Mouse (Mus musculus) hindlimb bud, embryonic 11.5 days (tissue): Measurements from ENCODE around the gene Olfr373.
"Not testable (repeated sequence)": the region's sequence is repeated elsewhere in the genome, so short reads cannot be mapped to it uniquely, and the experiment has no call there.

Experiments used
- DNase-seq: peaks from one replicate; pipeline ENCODE4 v3.0.0-alpha.2; 2012; ENCODE audit warnings: low read depth, low spot score; ENCODE audit errors: extremely low spot score

Gene Olfr373

DNA sequence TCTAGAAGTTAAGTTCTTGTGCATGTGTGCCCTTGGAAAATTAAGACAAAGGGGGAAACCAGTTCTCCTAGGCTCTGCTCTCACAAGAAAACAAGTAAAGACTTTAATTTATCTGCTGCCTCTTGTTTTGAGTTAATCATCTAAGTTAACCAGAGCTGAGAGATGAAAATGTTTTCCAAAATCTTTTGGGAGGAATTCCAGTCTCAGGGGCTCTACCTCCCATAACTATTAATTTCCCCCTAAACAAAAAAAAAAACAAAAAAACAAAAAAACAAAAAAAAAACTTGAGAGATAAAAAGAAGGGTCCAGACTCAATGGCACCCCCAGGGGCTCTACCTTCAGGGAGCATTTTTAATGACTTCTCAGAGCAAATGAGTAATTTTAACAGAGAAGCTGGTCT lies at the start of gene Olfr373:
Gene Olfr373, plus strand, starts transcription at position 301 of the 400 bp plus-strand sequence.
- not testable (repeated sequence) for DNase-seq

DNA sequence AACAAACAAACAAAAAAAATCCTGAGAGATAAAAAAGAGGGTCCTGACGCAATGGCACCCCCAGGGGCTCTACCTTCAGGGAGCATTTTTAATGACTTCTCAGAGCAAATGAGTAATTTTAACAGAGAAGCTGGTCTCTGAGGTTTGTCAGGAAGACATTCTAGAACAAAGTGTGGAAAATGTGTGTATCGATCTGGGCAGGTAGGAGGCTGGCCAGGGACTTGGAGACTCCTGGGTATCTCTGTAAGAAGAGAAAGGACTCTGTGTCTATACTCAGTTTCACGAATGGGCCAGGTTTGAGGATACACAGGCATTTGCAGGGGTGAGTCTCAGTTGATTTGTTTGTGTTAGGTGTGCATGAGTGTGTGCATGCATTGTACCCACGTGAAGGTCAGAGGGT lies 42.1 kb upstream of the Olfr373 start, which contains the start of gene Olfr372:
Gene Olfr372, plus strand, starts transcription at position 301 of the 400 bp plus-strand sequence.
- not testable (repeated sequence) for DNase-seq

DNA sequence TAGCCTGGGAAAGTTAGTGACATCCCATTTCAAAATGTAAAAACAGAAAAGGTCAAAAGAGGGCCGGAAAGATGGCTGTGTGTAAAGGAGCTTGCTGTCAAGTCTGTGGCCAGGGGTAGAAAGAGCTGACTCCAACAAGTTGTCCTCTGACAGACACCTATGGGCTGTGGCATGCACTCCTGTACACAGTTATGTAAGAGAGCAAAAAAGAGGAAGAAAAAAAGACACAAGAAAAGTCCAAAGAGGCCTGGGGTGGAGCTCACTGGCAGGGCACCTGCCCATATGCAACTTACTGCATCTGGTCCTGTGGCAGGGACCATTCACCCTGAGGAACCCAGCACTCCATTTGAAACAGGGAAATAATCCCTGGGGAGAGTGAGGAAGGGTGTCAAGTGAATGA lies 40.5 kb upstream of the Olfr373 start:
- DNase-seq = no peak

DNA sequence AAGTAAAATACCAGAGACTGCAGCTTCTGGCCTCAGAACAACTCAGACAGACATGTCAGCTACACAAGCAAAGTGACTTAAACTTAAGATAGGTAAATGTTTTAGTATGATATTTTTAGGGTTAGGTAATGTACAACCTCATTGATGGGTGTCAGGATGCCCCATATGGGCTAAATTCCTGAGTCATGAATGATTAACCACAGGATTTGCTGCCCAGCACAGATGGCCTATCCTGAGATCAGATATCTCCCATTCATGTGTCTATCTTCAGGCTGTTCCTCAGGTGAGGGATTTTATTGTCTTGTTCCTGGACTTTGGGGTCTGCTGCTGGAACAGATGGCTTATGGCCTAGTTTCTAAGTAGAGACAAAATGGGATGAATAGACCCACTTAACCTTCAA lies 28.3 kb upstream of the Olfr373 start:
- DNase-seq = not testable (repeated sequence)

DNA sequence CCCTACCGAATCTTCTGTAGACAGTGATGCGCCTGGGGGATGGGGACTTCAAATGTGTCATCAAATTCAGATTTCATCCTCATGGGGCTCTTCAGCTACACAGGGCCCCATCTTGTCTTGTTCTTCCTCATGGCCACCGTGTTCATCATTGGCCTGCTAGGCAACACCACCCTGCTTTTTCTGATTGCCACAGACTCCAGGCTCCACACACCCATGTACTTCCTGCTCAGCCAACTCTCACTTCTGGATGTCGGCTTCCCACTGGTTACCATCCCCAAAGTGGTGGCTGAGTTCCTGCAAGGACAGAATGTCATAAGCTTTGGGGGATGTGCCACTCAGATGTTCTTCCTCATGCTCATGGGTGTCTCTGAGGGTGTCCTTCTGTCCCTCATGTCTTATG lies 25.3 kb upstream of the Olfr373 start:
- not testable (repeated sequence) for DNase-seq

DNA sequence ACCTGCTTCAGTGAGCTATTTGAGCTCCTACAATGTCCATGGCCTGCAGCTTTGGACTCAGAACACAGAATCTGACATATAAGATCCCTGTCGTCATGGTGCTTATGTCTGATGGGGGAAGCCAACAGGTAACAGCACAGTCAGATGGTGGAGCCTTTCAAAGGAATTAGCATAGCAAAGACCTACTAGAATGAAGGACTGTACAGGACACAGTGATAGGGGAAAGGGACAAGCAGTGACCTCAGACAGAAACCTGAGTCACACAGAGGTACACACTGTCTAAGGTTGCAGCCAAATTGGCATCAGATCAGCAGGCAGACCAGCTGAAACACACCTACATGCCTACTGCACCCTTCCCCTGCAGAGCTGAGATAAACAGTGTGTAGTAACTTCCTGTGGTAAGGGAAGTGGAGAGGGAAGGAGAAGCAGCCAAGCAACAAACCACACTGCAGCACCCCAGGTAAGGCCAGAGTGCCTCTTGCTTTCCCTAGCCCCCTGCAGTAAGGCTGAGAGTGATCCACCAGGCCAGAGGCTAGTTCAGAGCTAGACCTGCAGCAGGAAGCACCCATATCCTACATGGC lies 16.1 kb upstream of the Olfr373 start:
- DNase-seq = not testable (repeated sequence)

DNA sequence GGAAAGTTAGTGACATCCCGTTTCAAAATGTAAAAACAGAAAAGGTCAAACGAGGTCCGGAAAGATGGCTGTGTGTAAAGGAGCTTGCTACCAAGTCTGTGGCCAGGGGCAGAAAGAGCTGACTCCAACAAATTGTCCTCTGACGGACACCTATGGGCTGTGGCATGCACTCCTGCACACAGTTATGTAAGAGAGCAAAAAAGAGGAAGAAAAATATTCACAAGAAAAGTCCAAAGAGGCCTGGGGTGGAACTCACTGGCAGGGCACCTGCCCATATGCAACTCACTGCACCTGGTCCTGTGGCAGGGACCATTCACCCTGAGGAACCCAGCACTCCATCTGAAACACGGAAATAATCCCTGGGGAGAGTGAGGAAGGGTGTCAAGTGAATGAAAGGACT lies 1.8 kb downstream of the Olfr373 start:
- no peak for DNase-seq

DNA sequence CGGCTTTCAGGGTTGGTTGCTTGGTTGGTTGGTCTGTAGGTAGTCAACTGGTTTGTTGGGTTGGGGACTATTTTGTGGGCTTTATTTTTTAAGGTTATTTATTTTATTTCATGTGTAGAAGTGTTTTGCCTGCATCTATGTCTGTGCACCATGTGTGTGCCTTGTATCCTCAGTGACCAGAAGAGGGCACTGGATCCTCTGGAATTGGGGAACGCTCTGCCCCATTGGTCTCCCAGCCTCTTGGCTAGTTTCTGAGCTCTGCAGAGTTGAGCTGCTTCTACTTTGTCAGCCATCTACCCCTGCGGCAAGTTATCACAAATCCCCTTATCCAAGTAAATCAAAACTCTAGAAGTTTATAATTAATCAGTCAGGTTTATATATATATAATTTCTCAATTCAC lies 4.6 kb downstream of the Olfr373 start:
- not testable (repeated sequence) for DNase-seq

DNA sequence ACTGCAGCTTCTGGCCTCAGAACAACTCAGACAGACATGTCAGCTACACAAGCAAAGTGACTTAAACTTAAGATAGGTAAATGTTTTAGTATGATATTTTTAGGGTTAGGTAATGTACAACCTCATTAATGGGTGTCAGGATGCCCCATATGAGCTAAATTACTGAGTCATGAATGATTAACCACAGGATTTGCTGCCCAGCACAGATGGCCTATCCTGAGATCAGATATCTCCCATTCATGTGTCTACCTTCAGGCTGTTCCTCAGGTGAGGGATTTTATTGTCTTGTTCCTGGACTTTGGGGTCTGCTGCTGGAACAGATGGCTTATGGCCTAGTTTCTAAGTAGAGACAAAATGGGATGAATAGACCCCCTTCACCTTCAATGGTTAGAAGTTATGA lies 13.7 kb downstream of the Olfr373 start:
- DNase-seq = not testable (repeated sequence)

DNA sequence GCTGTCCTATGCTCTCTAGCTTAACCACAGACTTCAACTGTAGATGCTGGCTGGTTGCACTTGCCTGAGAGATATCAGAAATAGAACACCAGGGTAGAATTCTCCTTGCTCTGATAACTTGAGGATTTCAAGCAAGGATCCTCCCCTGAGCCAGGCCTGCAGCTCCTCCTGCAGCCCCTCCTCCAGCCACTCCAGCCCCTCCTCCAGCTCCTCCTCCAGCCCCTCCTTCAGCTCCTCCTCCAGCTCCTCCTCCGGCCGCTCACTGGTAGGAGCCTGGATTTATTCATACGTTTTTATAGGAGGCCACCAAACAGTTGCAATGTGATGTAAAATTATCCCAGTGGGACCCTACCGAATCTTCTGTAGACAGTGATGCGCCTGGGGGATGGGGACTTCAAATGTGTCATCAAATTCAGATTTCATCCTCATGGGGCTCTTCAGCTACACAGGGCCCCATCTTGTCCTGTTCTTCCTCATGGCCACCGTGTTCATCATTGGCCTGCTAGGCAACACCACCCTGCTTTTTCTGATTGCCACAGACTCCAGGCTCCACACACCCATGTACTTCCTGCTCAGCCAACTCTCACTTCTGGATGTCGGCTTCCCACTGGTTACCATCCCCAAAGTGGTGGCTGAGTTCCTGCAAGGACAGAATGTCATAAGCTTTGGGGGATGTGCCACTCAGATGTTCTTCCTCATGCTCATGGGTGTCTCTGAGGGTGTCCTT lies 16.6 kb downstream of the Olfr373 start:
- not testable (repeated sequence) for DNase-seq

DNA sequence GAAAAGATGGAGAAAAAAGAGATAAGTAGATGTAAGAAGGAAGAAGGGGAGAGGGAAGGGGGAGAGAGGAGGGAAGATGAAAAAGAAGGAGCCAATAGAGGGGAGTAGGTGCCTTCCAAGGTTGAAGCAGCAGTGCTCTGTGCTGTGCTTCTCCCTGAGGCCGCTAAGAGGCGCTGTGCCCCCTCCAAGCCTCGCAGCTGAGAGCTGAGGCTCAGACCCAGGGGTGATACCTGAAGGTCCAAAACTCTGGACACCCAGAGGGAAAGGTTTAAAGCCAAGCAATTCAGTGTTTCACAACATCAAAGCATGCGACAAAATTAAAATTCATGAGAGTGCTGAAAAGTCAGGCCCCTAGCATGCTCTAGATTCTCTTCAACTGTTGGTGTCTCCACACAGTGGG lies 22.2 kb downstream of the Olfr373 start:
- no peak for DNase-seq

DNA sequence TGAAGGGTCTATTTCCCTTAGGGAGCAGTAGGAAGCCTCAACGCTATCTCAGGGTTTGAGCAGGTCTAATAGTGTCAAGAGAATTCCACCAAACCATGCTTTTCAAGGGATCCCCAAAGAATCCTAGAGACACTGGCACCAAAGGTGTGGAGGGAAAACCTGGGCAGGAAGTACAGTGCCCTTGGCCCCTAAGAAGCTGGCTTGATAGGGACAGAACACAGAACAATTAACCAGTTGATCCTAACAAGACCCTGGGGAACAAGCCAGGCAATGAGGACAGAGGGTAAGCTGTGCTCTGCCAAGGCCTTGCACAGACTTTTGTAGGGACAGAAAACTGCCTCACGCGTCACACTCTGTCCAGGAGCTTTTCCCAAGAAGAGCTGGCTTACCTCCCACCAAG lies 23.8 kb downstream of the Olfr373 start, which contains the start of gene Olfr374:
Gene Olfr374, plus strand, starts transcription at position 301 of the 400 bp plus-strand sequence.
- no peak for DNase-seq

DNA sequence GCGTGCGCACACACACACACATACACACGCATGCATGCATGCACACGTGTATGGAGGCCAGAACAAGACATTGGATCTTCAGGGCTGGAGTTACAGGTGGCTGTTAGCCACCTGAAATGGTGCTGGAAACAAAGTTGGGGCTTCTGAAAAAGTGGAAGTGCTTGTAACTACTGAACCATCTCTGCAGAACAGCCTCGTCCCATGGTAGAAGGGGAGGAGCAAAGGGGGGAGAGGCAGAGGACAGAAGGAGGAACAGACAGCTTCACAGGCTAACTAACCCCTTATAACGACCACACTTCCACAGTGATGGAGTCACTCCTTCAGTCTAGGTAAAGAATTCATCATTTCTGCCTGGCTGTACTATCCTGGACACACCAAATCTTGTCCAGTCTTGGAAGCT lies 27.9 kb downstream of the Olfr373 start:
- DNase-seq = no peak

DNA sequence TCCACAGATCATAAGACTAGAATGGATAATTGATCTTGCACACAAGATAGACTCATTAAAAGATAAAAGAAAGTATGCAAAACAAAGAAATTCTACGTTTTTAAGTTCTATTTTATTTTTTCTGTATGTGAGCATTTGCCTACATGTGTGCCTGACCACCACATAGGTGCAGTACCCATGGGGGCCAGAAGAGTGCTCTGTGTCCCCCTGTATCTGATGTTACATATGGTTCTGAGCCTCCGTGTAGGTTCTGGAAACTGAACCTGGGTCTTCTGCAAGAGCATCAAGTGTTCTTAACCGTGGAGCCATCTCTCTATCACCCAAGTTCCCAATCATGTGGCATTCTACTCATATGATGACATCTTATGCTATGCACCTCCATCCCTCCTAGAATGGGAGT lies 29.5 kb downstream of the Olfr373 start:
- no peak for DNase-seq

DNA sequence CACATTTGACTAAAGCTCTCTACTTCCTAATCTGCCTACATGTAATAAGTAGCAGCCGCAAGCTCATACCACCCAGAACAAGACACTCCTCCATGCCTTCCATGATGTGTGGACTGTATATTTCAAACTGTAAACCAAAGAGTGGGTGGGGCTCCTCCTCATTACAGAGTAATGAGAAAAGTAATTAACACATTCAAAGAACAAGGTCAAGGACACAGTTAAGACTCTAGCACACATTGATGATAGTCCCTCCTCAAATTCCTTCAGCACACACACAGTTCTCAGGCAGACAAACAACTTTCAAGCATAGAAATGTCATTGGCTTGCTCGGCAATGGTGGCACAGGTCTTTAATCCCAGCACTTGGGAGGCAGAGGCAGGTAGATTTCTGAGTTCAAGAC lies 32.2 kb downstream of the Olfr373 start:
- no peak for DNase-seq

DNA sequence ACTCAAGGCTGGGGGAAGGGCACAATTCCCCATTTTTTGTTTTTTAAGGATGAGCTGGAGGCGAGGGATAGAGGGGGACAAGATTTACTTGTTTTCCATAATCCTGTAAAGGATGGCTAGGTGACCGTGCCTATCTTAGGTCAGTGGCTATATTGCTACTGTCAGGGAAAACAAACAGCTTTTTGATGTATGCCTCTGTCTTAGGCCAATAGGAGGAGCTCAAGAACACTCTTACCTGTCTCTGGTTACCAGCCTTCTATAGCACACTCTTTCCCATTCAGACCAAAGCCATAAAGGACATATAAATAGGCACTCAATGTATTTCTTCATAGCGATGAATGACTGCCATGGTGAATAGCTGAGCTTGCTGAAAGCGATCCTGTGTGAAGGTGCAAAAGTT lies 35.6 kb downstream of the Olfr373 start:
- no peak for DNase-seq

DNA sequence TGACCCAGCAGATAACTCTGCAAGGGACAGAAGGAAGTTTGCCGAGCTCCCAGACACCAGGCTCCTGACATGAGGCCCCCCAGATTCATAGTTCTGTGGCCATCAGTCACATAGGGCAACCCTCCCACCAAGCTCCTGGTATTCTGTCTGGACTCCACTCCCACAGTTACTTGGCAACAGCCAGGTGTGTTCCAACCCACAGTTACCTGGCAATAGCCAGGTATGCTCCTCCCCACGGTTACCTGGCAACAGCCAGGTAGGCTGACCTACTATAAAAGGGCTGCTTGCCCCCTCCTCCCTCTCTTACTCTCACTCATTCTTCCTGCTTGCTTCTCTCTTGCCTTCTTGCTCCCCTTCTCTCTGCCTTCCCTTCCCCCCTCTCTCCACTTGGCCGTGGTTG lies 38.5 kb downstream of the Olfr373 start:
- DNase-seq = not testable (repeated sequence)

DNA sequence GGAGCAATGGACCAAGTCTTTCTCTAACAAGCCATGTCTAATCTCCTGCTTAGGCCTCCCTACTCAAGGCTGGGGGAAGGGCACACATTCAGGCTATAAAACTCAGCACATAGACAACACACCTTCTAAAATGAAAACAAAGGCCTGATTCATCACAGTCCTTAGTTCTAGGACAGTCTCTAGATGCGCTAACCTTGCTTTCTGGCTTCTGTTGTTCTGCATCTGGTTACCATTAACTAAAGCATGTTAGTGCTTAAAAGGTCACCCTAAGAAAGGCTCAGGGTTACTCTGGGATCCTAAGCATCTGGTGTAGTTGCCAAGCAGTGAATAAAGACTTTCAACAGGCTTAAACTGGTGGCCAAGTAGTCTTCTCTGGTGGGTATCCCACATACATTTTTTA lies 39.0 kb downstream of the Olfr373 start:
- no peak for DNase-seq

DNA sequence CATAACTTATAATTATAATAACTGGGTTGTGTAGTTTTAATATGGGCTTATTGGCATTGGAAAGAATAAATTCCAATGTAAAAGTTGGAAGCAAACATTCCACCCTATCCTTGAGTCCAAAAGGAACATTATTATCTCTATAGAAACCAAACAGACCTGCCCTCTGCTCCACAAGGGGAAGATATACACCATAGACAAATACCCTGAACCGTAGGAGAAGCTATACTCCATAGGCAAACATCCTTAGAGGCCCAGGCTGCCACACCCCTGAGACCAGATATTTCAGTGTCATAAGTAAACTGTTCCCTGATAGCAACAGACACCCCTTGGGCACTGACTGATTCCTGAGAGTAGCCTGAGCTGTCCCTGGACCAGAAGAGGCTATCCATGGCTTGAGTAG lies 44.9 kb downstream of the Olfr373 start:
- no peak for DNase-seq

DNA sequence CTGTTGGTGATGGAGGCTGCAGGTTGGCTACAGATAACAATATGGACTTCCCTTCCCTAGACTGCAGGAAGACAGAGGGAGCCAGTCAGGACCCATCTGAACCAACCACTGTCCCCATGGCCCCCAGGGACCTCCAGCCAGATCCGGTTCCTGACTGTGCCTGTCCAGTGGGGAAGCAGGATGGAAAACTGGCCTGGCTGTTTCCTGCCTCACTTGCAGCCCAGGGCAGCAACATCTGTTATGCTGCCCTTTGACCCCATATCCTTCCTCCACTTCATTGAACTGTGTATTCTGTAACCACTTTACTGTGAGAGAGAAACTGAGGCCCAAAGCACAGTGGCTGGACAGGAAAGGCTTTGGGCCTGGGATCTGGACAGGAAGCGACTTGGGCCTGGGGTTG lies 48.3 kb downstream of the Olfr373 start:
- DNase-seq = no peak

DNA sequence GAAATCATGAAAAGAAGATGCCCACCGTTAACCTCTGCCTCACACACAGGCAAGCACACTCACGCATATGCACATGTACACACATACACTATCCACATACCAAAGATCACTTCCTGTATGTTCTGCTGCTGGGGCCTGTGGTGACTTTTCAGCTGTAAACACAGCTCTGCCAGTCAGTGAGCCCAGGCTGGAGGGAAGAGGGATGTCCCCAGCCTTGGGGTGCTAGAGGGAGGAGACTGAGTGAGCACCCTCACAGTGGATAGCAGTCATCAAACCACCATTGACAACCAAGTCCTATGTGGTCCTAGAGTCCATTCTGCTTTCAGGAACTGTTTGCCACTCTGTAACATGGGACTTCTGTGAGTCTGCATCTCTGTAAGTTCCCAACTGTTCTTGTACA lies 48.9 kb downstream of the Olfr373 start:
- DNase-seq = no peak

DNA sequence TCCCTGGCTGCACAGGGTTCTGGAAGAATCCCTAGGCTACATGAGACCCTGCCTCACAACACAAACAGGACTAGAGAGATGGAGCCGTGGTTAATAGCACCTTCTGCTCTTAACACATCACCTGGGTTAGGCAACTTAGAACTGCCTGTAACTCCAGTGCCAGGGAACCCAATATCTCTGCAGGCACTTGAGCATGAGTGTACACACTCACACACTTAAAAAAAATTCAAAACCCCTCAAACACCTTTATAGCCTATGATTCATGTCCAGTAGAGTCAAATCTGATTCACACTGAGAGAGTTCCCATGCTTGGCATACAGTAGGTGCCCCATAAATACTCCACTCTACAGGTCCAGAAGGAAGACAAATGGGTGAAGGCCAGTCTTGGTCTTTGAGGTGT lies 49.4 kb downstream of the Olfr373 start:
- no peak for DNase-seq

DNA sequence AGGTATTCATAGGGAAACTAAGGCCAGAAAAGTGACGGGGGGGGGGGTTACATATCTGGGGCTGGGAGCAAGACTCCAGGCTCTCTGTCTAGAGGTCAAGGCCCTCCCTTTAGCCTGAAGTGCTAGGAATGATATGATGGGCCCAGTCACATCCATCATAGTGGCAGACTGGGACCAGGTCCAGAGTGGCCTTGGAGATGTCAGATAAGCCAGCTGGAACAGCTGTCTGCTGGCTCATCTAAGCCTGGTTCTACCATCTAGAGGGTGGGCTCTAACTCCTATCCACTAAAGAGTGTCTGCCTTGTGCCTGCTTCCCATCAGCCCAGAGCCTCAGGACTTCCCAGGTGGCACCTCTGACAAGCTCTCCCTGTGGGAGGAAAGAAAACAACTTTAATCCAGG lies 49.9 kb downstream of the Olfr373 start:
- no peak for DNase-seq
